Mouse (Mus musculus) embryonic facial prominence, embryonic 10.5 days (tissue): ENCODE measurements around the gene Klhl36. TPM values are rescaled to one million over a fixed set of nuclear protein-coding genes. Genes with fewer than 3 reads are reported as not detected.
A peak's percentile ranks its signal among the peaks of the same experiment; 100 is the strongest.

Experiments used
- DNase-seq: peaks from one replicate; pipeline ENCODE4 v3.0.0-alpha.2; 2017; ENCODE audit warnings: low spot score
- H3K27ac ChIP-seq: fragments of 300-500 bp; sonication (generic); replicated peaks from 2 replicates; pipeline ENCODE4 v1.5.1; 2016; ENCODE audit warnings: mild to moderate bottlenecking
- H3K27me3 ChIP-seq: fragments of 300-500 bp; sonication (generic); replicated peaks from 2 replicates; pipeline ENCODE4 v1.6.1; 2016; ENCODE audit warnings: low read depth, mild to moderate bottlenecking; ENCODE audit not compliant: poor library complexity, severe bottlenecking
- H3K36me3 ChIP-seq: fragments of 300-500 bp; sonication (generic); replicated peaks from 2 replicates; pipeline ENCODE4 v1.6.1; 2016; ENCODE audit warnings: mild to moderate bottlenecking, moderate library complexity
- H3K4me1 ChIP-seq: fragments of 300-500 bp; sonication (generic); 2 replicates; pipeline ENCODE4 v1.6.1; 2016
- H3K4me3 ChIP-seq: fragments of 300-500 bp; sonication (generic); 2 replicates; pipeline ENCODE4 v1.5.1; 2016; ENCODE audit warnings: mild to moderate bottlenecking, moderate library complexity
- H3K9me3 ChIP-seq: fragments of 300-500 bp; sonication (generic); 2 replicates; pipeline ENCODE4 v1.6.1; 2016; ENCODE audit warnings: mild to moderate bottlenecking
- WGBS: fragments of 180-500 bp; shearing (Covaris S2); methylation state at CpG from one replicate; pipeline ENCODE4 v1.1.7; 2016; 5-methylcytosine and 5-hydroxymethylcytosine counted together
- polyA plus RNA-seq: library from polyadenylated mRNA; unstranded; fragments of >200 nt; fragmentation: Nextera tagmentation; extraction: Ambion mirVana; gene quantifications from 2 replicates; pipeline ENCODE4 v1.2.1, GENCODE M21; 2016

The Klhl36 gene
- polyA plus RNA-seq, 1 experiment from 2014 or later, result 11.3 TPM

DNA sequence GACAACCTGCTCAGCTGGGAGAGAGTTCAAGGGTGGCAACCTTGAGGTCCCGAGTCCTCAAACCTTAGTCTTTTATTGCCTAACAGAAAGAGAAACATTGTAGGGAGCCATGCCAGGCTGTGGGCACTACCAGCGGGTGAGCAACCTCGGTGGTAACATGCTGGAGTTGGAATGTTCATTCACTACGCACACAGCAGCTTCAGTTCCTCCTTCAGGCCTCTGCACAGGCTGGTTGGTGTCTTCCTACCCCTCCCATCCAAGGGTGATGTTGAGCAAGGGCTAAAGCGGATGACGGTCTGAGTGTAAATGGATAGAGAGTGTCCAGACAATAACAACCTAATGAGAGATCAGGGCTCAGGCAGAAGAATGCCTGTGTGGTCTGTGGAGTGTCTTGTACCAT, 4.3 kb upstream of the Klhl36 start:
- 80% methylated on average over 6 of the region's 6 CpGs for WGBS
- Histone ChIP-seq H3K4me1 (peaks cover 38% of the 10 kb centered on the region), H3K27ac (no peak overlapping the region), H3K9me3 (no peaks in the 10 kb centered on the region), H3K27me3 (peaks cover 30% of the 10 kb centered on the region), H3K4me3 (no peak overlapping the region), H3K36me3 (no peaks in the 10 kb centered on the region)
- DNase-seq, result no peak

DNA sequence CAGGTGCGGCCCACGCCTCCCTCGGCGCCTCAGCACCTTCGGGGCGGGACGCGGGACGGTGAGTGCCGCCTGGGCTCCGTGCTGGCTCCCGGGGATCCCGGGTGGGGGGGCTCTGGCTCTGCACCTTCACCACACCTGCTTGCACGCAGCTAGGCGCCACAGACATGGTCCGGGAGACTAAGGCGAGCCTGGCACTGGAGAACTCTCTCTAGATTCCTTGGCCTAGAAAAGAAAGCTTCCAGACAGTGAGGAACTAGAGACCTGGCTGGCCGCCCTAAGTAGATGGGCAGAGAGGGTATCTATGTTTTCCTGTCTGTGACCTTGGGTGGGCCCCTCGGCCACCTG, 296 bp downstream of the Klhl36 start:
- Histone ChIP-seq H3K4me1 (peaks cover 37% of the 10 kb centered on the region), H3K36me3 (no peaks in the 10 kb centered on the region), H3K4me3 (peak overlapping the region; percentile 89), H3K9me3 (no peaks in the 10 kb centered on the region), H3K27ac (peak overlapping the region; percentile 86), H3K27me3 (peaks cover 47% of the 10 kb centered on the region)
- WGBS, result under 1% methylated on average over 19 of the region's 19 CpGs
- no peak for DNase-seq

DNA sequence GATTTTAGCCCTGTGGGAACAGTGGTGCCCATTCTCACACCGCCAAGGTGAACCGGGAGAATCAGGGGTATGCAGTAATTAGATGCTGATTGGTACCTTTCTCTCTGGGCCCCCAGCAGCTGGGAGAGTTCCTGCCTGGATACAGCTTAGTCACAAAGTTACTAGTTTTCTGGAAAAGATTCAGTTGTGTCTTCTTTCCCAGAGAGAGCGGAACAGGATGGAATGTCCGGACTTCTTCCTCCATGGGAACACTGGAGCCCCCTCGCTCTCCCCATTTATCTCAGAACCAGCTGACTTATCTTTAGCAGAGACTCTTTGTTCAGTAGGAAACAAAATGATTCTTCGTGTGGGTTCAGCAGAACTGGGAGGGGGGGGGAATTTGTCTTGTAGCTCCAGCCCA, 683 bp downstream of the Klhl36 start:
- DNase-seq, result no peak
- Histone ChIP-seq H3K9me3 (no peaks in the 10 kb centered on the region), H3K4me3 (peak overlapping the region; percentile 89), H3K27me3 (peaks cover 43% of the 10 kb centered on the region), H3K4me1 (peaks cover 35% of the 10 kb centered on the region), H3K27ac (peak overlapping the region; percentile 86; the same call in 1 of the 2 replicates), H3K36me3 (no peaks in the 10 kb centered on the region)
- WGBS, result 15% methylated on average over 6 of the region's 6 CpGs

DNA sequence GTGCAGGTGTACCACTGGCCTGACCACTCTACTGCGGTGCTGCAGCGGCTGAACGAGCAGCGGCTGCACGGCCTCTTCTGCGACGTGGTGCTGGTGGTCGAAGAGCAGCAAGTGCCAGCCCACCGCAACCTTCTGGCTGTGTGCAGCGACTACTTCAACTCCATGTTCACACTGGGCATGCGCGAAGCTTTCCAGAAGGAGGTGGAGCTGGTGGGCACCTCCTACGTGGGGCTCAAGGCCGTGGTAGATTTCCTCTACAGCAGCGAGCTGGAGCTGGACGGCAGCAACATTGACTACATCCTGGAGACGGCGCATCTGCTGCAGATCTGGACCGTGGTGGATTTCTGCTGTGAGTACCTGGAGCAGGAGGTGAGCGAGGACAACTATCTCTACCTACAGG, 7.5 kb downstream of the Klhl36 start:
- H3K27ac ChIP-seq, result no peak overlapping the region
- no peak for DNase-seq
- H3K27me3 ChIP-seq, result peaks cover 19% of the 10 kb centered on the region
- no peak overlapping the region for H3K4me3 ChIP-seq
- no peaks in the 10 kb centered on the region for H3K4me1 ChIP-seq
- H3K9me3 ChIP-seq, result peaks cover 9% of the 10 kb centered on the region
- WGBS, result 82% methylated on average over 20 of the region's 20 CpGs
- H3K36me3 ChIP-seq, result peaks cover 38% of the 10 kb centered on the region

DNA sequence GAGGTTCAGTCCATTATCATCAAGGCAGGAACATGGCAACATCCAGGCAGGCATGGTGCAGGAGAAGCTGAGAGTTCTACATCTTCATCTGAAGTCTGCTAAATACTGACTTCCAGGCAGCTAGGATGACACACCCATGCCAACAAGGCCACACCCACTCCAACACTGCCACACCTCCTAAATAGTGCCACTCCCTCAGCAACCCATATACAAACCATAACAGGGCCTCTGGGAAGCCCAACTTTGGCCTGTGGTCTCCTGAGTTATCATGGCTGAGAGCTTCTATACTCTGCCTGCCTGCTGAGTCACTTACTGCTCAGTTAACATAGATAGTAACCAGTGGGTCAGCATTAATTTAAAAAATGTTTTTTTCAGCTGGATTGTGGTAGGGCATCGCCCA, 11.1 kb downstream of the Klhl36 start:
- Histone ChIP-seq H3K4me1 (no peaks in the 10 kb centered on the region), H3K36me3 (peaks cover 47% of the 10 kb centered on the region), H3K9me3 (peaks cover 9% of the 10 kb centered on the region), H3K27me3 (peaks cover 12% of the 10 kb centered on the region; the same call in 1 of the 2 replicates), H3K4me3 (no peak overlapping the region), H3K27ac (no peak overlapping the region)
- DNase-seq, result no peak
- WGBS, result 95% methylated on average over 1 of the region's 1 CpGs

DNA sequence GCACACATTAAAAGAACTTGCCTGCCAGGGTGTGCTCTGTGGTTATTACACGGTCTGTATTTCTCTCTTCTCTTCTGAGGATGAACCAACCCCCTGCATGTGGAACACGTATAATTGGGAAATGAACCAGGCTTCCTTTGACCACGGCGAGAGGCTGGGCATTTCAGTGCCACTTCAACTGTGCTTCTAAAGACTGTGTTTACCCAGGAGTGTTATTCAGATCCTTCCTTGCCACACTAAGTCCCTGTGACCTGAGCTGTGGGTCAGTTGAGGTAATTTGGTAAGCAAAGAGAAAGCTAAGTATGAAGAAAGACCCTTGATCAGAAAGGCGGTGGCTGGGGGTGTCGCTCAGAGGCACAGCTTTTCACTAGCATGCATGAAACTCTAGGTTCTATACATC, 19.2 kb downstream of the Klhl36 start:
- DNase-seq, result no peak
- Histone ChIP-seq H3K27ac (no peak overlapping the region), H3K4me1 (peaks cover 26% of the 10 kb centered on the region), H3K27me3 (peaks cover 8% of the 10 kb centered on the region; the same call in 1 of the 2 replicates), H3K36me3 (peaks cover 4% of the 10 kb centered on the region), H3K4me3 (no peak overlapping the region), H3K9me3 (no peaks in the 10 kb centered on the region)
- WGBS, result 83% methylated on average over 6 of the region's 6 CpGs

DNA sequence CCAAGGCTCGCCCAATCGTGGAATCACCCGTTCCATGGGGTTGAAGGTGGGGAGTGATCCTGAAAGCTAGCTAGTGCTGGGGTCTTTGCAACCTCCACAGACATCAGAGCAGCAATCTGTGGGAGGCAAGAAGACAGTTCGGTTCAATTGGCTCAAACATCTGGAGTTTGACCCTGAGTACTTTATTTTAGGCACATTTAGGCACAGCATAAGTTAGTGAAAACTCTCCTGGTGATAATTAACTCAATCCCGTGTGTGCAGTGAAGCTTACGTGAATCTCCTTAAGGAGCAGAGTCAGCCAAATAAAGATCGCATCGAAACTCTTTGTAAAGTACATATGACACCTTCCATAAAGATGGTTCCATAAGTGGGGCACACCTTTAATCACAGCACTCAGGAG, 19.9 kb downstream of the Klhl36 start:
- H3K36me3 ChIP-seq, result no peaks in the 10 kb centered on the region; the same call in 1 of the 2 replicates
- WGBS, result 65% methylated on average over 8 of the region's 8 CpGs
- no peak overlapping the region for H3K4me3 ChIP-seq
- peaks cover 26% of the 10 kb centered on the region for H3K4me1 ChIP-seq
- H3K27ac ChIP-seq, result no peak overlapping the region
- peaks cover 8% of the 10 kb centered on the region; the same call in 1 of the 2 replicates for H3K27me3 ChIP-seq
- no peaks in the 10 kb centered on the region for H3K9me3 ChIP-seq
- no peak for DNase-seq

DNA sequence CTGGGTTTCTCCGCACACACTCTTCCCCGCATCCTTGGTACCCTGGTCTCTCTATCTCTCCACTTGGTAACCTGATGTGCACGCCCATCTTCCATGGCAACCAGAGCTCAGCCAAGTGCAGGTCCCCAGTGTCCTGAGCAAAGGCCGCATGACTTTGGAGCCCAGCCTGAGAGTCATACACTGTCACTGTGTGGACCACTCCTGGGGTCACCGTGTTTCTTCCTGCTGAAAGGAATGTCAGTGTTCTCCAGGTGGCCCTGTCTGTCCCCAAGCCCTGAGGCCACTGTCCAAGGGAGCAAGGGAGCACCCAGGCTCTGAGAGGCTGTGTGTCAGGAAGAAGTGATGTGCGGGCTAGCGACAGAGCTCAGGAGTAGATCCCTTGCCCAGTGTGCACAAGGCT, 21.2 kb downstream of the Klhl36 start:
- peaks cover 9% of the 10 kb centered on the region; the same call in 1 of the 2 replicates for H3K27me3 ChIP-seq
- H3K9me3 ChIP-seq, result no peaks in the 10 kb centered on the region
- H3K27ac ChIP-seq, result no peak overlapping the region
- WGBS, result 88% methylated on average over 7 of the region's 7 CpGs
- H3K4me3 ChIP-seq, result no peak overlapping the region
- H3K36me3 ChIP-seq, result no peaks in the 10 kb centered on the region
- DNase-seq, result no peak
- peaks cover 29% of the 10 kb centered on the region for H3K4me1 ChIP-seq

DNA sequence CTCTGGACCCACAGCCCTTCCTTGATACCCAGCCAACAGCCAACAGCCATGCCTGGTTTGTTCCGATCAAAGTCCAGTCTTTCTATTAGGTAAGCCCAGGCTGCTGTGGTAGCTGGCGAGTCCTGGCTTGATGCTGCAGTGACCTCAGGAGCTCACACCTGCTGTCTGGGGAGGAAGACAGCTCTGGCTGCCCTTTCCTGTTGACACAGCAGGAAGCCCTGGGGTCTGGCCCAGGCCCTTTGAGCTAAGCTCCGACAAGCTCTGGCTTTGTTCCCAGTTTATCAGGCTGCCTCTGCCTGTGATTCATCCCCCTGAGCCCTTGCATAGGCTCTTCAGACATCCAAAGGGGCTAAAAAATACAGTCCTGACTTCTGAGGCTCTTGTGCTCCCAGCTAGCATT, 23.5 kb downstream of the Klhl36 start:
- H3K27me3 ChIP-seq, result peaks cover 3% of the 10 kb centered on the region; the same call in 1 of the 2 replicates
- H3K4me3 ChIP-seq, result no peak overlapping the region
- 30% methylated on average over 3 of the region's 3 CpGs for WGBS
- peak overlapping the region; percentile 44 for H3K27ac ChIP-seq
- no peaks in the 10 kb centered on the region for H3K9me3 ChIP-seq
- peak; percentile 46 for DNase-seq
- peaks cover 25% of the 10 kb centered on the region for H3K4me1 ChIP-seq
- no peaks in the 10 kb centered on the region for H3K36me3 ChIP-seq

DNA sequence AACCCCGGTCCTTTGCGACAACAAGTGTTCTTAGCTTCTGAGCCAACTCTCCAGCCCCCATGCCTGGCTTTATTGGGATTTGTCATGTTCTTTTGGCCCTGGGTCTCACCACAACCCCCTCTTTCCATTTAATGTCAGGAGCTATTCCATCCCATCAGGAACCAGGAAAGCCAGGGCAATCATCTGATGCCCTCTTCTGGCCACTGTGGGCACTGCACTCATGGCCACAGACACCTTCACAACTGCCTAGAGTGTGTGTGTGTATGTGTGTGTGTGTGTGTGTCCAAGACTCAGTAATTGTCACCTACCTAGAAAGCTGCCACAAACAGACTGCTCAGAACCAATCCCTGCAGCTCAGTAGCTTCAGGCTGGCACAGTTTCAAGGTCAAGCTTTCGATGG, 25.1 kb downstream of the Klhl36 start:
- no peak overlapping the region for H3K27ac ChIP-seq
- no peaks in the 10 kb centered on the region for H3K36me3 ChIP-seq
- WGBS, result 90% methylated on average over 3 of the region's 3 CpGs
- no peaks in the 10 kb centered on the region for H3K9me3 ChIP-seq
- no peak overlapping the region for H3K4me3 ChIP-seq
- DNase-seq, result peak; percentile 65
- H3K27me3 ChIP-seq, result 0 out of 2 replicates have a peak, but pooled peaks cover 3% of the 10 kb centered on the region
- peaks cover 12% of the 10 kb centered on the region for H3K4me1 ChIP-seq

DNA sequence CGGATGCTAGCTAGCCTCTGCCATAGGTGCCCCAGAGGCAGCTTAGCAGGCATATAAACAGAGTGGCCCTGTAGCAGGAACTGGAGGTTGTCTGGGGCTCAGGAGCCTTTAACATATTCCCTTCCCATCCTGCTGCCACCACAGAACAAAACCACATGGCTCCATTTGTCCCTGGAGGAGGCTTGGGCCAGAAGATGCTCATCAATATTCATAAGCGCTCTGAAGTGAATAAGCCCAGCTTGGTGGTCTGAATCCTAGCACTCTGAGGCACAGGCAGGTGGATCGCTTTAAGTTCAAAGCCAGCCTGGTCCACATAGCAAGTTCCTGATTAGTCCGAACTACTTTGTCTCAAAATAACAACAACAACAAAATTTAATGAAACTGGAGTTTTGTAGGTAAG, 25.9 kb downstream of the Klhl36 start:
- no peaks in the 10 kb centered on the region for H3K9me3 ChIP-seq
- H3K27me3 ChIP-seq, result 0 out of 2 replicates have a peak, but pooled peaks cover 3% of the 10 kb centered on the region
- H3K4me3 ChIP-seq, result no peak overlapping the region
- H3K36me3 ChIP-seq, result no peaks in the 10 kb centered on the region
- no peak overlapping the region for H3K27ac ChIP-seq
- peaks cover 12% of the 10 kb centered on the region for H3K4me1 ChIP-seq
- DNase-seq, result no peak
- 61% methylated on average over 4 of the region's 4 CpGs for WGBS

DNA sequence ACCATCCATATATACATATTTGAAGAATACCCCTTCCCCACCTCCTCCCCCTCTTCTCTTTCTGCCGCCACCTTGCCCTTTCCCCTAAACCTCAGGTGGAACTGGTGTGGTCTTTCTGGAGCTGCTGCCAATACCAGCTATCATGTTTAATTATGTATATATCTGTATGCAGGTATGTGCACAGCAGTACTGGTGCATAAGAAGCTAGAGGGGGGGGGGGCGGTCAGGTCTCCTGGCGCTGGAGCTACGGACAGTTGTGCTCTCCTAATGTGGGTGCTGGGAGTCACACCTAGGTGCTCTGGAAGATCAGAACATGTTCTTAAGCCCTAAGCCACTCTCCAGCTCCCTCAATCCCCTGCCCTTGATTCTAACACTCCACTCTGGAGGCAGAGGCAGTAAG, 35.0 kb downstream of the Klhl36 start:
- peaks cover 38% of the 10 kb centered on the region for H3K27me3 ChIP-seq
- H3K9me3 ChIP-seq, result no peaks in the 10 kb centered on the region
- H3K4me1 ChIP-seq, result peaks cover 13% of the 10 kb centered on the region
- no peak overlapping the region for H3K4me3 ChIP-seq
- H3K27ac ChIP-seq, result no peak overlapping the region
- WGBS, result 71% methylated on average over 4 of the region's 4 CpGs
- no peaks in the 10 kb centered on the region for H3K36me3 ChIP-seq
- no peak for DNase-seq

DNA sequence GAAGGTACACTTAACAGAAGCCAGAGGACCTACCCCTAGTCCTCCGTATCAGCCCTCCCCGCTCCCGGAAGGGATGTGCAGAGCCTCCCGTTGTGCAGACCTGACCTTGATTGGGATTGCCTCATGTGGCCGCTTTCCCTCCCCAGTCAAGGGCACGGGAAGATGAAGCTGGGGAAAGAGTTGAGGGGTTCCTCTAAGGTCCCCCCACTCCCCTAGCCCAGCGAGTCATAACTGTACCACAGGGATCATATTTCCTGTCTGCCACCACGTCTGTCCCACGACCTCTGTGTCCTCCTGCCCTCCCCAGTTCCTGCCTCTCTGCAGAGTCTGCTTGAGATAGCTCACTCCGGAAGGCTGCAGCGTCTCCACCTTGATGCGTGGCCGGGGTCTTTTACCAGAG, 35.9 kb downstream of the Klhl36 start:
- H3K27ac ChIP-seq, result no peak overlapping the region
- H3K4me1 ChIP-seq, result peaks cover 13% of the 10 kb centered on the region
- H3K4me3 ChIP-seq, result 0 out of 2 replicates have a peak overlapping the region, but pooled peaks have one; percentile 18

DNA sequence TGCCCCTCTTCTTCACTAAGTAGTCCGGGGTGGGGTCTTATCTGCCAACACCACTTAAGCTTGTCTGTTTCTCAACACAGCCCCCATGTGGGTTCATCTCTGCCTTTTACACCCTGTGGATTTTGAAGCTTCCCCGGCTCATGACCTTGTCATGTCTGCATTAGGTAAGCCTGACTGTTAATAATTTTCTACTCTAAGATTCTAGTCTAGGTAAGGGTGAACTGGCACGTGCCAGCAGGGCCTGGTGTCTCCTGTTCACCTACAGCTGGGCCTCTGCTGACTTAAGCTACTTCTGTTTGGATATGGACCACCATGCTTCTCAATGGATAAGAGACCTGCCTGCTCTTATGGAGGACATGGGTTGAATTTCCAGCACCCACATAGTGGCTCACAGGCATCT, 39.3 kb downstream of the Klhl36 start:
- Histone ChIP-seq H3K9me3 (no peaks in the 10 kb centered on the region), H3K4me3 (no peak overlapping the region), H3K27ac (no peak overlapping the region), H3K27me3 (peaks cover 40% of the 10 kb centered on the region), H3K36me3 (no peaks in the 10 kb centered on the region), H3K4me1 (peaks cover 20% of the 10 kb centered on the region)
- WGBS, result 85% methylated on average over 3 of the region's 3 CpGs
- no peak for DNase-seq

More for the DNA sequence above, 35.9 kb downstream of the Klhl36 start:
- 25% methylated on average over 13 of the region's 13 CpGs for WGBS
- Histone ChIP-seq H3K9me3 (no peaks in the 10 kb centered on the region), H3K36me3 (no peaks in the 10 kb centered on the region), H3K27me3 (peaks cover 40% of the 10 kb centered on the region)
- DNase-seq, result peak; percentile 31
